Mouse (Mus musculus) T-helper 1 cell (primary cell): Measurements from ENCODE around the gene Anp32b.

Experiments
- in situ Hi-C: fragments of 300-600 bp; cut with MboI, MseI; formaldehyde crosslinking; loops from one replicate; pipeline ENCODE4 v1.15.1; 2025; ENCODE audit warnings: high pct_unique_total_duplicates

Gene Anp32b

GRCm38 (mm10) chr4:46452481-46452850 is 1.8 kb downstream of the Anp32b start:
- in situ Hi-C loops = no loop called here

- in situ Hi-C loops = no loop called here
Measured at GRCm38 (mm10) chr4:46452855-46453719, 2.4 kb downstream of the Anp32b start.

- in situ Hi-C loops = no loop called here
Measured at GRCm38 (mm10) chr4:46454097-46454864, 3.6 kb downstream of the Anp32b start.

GRCm38 (mm10) chr4:46456762-46457161 is 6.1 kb downstream of the Anp32b start:
- in situ Hi-C loops = no loop called here

- in situ Hi-C loops = no loop called here
Measured at GRCm38 (mm10) chr4:46457186-46457585, 6.5 kb downstream of the Anp32b start.

- in situ Hi-C loops = no loop called here
Measured at GRCm38 (mm10) chr4:46458411-46458810, 7.7 kb downstream of the Anp32b start.

GRCm38 (mm10) chr4:46463130-46463830 is 12.6 kb downstream of the Anp32b start:
- in situ Hi-C loops = no loop called here

- in situ Hi-C loops = no loop called here
Measured at GRCm38 (mm10) chr4:46465740-46466139, 15.0 kb downstream of the Anp32b start.

GRCm38 (mm10) chr4:46475101-46475500 is 24.4 kb downstream of the Anp32b start:
- in situ Hi-C loops = loop anchor here (25.0 kb wide), 1 partner anchor 288 kb away; the partner anchor contains the start of gene Xpa

GRCm38 (mm10) chr4:46479081-46479480 is 28.4 kb downstream of the Anp32b start:
- in situ Hi-C loops = loop anchor here (25.0 kb wide), 1 partner anchor 292 kb away; the partner anchor contains the start of gene Xpa

- in situ Hi-C loops = loop anchor here (25.0 kb wide), 1 partner anchor 299 kb away; the partner anchor contains the start of gene Xpa
Measured at GRCm38 (mm10) chr4:46485696-46486417, 35.2 kb downstream of the Anp32b start.

- in situ Hi-C loops = loop anchor here (25.0 kb wide), 1 partner anchor 300 kb away; the partner anchor contains the start of gene Xpa
Measured at GRCm38 (mm10) chr4:46487348-46487747, 36.6 kb downstream of the Anp32b start.

- in situ Hi-C loops = loop anchor here (25.0 kb wide), 1 partner anchor 302 kb away; the partner anchor contains the start of gene Xpa
Measured at GRCm38 (mm10) chr4:46489028-46489925, 38.6 kb downstream of the Anp32b start, which contains the start of gene Nans. TSS of gene Nans (plus strand) at chr4:46489248.

GRCm38 (mm10) chr4:46493071-46493470 is 42.4 kb downstream of the Anp32b start:
- in situ Hi-C loops = loop anchor here (25.0 kb wide), 1 partner anchor 306 kb away; the partner anchor contains the start of gene Xpa

- in situ Hi-C loops = loop anchor here (25.0 kb wide), 1 partner anchor 308 kb away; the partner anchor contains the start of gene Xpa
Measured at GRCm38 (mm10) chr4:46495543-46495942, 44.8 kb downstream of the Anp32b start.

- in situ Hi-C loops = loop anchor here (25.0 kb wide), 1 partner anchor 310 kb away; the partner anchor contains the start of gene Xpa
Measured at GRCm38 (mm10) chr4:46497286-46497892, 46.7 kb downstream of the Anp32b start.

GRCm38 (mm10) chr4:46498511-46498910 is 47.8 kb downstream of the Anp32b start:
- in situ Hi-C loops = loop anchor here (25.0 kb wide), 1 partner anchor 311 kb away; the partner anchor contains the start of gene Xpa

- in situ Hi-C loops = loop anchor here (25.0 kb wide), 1 partner anchor 312 kb away; the partner anchor contains the start of gene Xpa
Measured at GRCm38 (mm10) chr4:46498976-46499375, 48.3 kb downstream of the Anp32b start.
